Mouse (Mus musculus): ENCODE data around the gene Lpcat2. TPM values are rescaled to one million over a fixed set of nuclear protein-coding genes. Genes with fewer than 3 reads are reported as not detected.

Gene Lpcat2
- polyA plus RNA-seq (2017; shearing (Covaris generic)) = 1.5 TPM

DNA sequence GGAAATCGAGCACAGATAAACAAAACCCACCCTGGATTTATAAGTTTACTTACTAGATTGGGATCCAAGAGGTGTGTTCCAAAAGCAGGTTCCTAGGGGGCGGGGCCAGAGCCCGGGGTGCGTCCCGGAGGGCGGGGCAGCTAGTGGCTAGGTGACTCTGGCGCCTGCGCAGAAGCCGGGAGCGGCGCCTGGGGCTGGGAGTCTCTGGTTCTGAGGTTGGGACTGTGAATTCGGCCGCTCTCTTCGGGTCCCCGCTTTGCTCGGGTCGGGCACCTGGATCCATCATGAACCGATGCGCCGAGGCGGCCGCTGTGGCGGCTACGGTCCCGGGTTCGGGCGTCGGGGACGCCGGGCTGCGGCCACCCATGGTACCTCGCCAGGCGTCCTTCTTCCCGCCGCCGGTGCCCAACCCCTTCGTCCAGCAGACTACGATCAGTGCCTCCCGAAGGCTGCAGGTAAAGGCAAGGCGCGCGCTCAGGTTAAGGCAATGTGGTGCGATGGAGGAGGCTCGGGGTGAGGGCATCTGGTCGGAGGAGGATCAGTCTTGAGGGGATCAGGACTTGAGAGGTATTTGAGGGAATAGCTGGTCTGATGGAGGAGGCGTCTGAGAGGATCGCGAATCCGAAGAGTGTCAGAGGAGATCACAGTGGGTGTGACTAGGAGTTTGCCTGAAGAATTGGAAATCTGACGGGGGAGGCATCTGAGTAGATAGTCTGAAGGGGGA, at the start of gene Lpcat2:
Gene Lpcat2 (plus strand): TSS at position 169 of the 724 bp plus-strand sequence.

DNA sequence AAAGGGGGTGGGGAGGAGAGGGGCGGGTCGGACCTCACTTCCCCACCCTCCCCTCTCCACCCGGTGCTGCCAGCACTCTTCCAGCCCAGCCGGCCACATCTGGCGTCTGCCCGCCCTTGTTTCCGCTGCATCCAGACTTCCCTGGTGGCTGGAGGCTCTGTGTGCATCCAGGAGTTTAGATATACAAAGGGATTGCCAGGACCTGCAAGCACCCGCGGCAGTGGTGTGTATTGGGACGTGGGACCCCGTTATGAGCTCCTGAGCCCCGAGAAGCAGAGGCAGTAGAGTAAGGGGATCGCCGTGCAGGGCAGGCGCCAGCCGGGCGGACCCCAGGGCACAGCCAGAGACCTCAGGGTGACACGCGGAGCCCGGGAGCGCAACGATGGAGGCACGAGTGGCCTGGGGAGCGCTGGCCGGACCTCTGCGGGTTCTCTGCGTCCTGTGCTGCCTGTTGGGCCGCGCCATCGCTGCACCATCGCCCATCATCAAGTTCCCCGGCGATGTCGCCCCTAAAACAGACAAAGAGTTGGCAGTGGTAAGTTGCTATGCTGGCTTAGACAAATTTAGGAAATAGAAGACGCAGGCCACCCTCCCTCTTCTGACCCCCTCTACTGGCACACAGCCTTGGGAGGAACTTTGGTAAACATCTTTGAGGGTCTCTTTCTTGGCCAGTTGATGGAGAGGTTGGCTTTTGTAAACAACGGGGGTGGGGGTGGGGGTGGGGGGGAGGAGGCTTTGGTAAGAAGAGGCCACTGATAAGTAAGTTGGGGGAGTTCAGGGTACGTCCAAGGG, 27.7 kb upstream of the Lpcat2 start, which contains the start of gene Mmp2:
Gene Mmp2 (plus strand): TSS at position 49 of the 792 bp plus-strand sequence.

DNA sequence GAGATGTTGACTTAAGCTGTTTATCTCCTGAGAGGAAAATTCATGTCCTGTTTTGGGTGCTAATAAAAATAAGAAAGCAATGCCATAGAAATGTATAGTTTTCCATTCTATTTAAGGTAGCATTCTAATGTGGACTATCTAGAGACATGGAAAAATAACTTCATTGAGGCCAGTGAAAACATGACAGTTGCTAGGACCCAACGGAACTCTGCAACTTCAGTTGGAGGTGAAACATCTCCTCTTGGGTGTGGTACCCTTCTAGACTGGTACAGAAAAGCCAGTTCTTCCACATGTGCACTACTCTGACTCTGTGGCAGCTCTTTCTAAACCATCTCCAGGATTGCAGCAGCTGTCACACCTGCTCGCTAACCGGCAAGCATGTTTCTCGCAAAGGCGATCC, 46.0 kb downstream of the Lpcat2 start, which contains the start of gene Capns2:
Gene Capns2 (plus strand): TSS at position 301 of the 400 bp plus-strand sequence.

DNA sequence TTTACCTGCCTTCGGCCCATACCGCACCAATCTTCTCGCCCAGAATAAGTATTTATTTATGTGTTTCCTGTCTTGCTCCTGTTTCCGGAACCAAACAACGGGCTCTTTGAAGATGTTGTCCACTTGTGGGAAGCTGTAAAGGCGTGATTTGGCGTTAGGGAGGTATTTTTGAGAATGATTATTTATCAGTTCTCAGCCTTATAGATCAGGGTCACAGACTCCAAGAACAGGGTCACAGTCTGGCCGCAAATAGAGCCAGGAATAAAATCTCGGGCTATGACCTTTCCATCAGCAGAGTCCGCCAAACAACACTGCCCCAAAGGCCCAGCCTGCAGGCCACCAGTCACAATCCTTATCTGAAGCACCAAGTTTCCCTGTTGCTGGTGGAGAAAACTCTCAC, 104.6 kb downstream of the Lpcat2 start, which contains the start of gene Slc6a2:
Gene Slc6a2 (plus strand): TSS at position 301 of the 400 bp plus-strand sequence.

Other genes with a start within 250 kb of the Lpcat2 start
- not detected for gene Irx6, start 181.1 kb upstream of the Lpcat2 start, polyA plus RNA-seq (2017; shearing (Covaris generic))
- gene Mmp2, start 28.0 kb upstream of the Lpcat2 start, polyA plus RNA-seq (2017; shearing (Covaris generic)) = not detected
- gene Capns2, start 46.1 kb downstream of the Lpcat2 start, polyA plus RNA-seq (2017; shearing (Covaris generic)) = not detected
- gene Slc6a2, start 104.7 kb downstream of the Lpcat2 start, polyA plus RNA-seq (2017; shearing (Covaris generic)) = not detected
- gene Ces1a, start 192.9 kb downstream of the Lpcat2 start, polyA plus RNA-seq (2017; shearing (Covaris generic)) = not detected
- not detected for gene Ces1b, start 224.7 kb downstream of the Lpcat2 start, polyA plus RNA-seq (2017; shearing (Covaris generic))

Measured in inflammation-experienced regulatory T-cells, adult 16 weeks (primary cell).